In the genomic region with DNA sequence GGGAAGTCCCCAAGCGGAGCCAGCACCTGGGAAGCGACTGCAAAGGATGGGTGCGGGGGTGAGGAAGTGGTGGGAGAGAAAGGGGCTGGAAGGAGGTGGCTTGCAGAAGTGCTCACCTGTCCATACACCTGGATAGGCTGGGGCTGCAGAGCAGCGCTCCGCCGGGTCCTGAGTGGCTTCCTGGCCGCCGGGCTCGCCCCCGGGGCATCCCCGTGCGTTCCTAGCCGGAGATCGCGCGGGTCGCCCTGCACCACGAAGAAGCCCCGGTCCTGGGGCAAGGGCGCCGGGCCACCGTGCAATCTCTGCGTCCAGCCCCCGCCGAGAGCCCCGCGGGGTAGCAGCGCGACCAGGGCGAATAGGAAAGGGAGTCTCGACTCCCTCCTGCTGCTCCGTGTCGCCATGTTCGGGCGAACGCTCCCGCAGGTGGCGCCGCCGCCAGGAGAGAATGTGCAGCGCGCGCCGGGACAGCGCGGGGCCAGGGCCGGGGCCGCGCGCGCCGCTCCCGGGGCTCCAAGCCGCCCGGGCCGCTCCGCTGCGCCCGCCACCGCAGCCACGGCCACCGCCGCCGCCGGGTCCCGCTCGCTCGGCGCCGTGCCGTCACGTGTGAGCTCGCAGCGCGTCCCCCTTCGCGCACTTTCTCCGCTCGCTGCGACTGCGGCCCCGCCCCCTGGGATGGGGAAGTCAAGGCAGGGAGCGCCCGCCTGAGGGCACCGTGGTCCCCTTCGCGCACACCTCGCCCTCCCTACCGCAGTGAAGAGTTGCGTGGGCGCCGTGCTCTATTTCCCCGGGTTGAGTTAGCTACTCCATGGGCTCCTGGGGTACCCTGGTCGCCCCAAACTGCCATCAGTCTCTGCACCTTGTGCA, we compare ENCODE assay signal across 7 mouse cellular contexts. TPM values are rescaled to one million over a fixed set of nuclear protein-coding genes. Genes with fewer than 3 reads are reported as not detected.
DNase-seq lines count a peak whose midpoint lies in the region; ATAC-seq and TF ChIP-seq lines count a peak whose summit lies in the region.

A gene (minus strand): TSS at position 585 of the 864 bp plus-strand sequence.

- peaks cover 38% of the 10 kb centered on the region for H3K4me1 ChIP-seq in bone marrow macrophage, adult 2 months (ENCODE audit: control insufficient read depth, insufficient read depth, low read length)
- no peaks in the 10 kb centered on the region for H3K4me1 ChIP-seq in embryonic fibroblast, embryonic 13.5 days (ENCODE audit: control insufficient read depth, insufficient read depth, low read length)
- H3K4me1 ChIP-seq in heart, embryonic 10.5 days, result peaks cover 20% of the 10 kb centered on the region
- peaks cover 14% of the 10 kb centered on the region for H3K4me1 ChIP-seq in midbrain, postnatal 0 days (ENCODE audit: insufficient read depth, low read length)
- no peaks in the 10 kb centered on the region for H3K4me1 ChIP-seq in stomach, embryonic 15.5 days

- no peak for DNase-seq in heart, embryonic 10.5 days (ENCODE audit: low spot score)
- DNase-seq in kidney, adult 9 months, result peak; percentile 79
- peak; percentile 51 for DNase-seq in liver
- peak; percentile 65 for DNase-seq in midbrain, postnatal 0 days (ENCODE audit: low spot score)

- no peaks in the 10 kb centered on the region for H3K36me3 ChIP-seq in heart, embryonic 10.5 days
- H3K36me3 ChIP-seq in midbrain, postnatal 0 days (ENCODE audit: insufficient read depth, low read length), result no peaks in the 10 kb centered on the region
- no peaks in the 10 kb centered on the region for H3K36me3 ChIP-seq in stomach, embryonic 15.5 days

- H3K9me3 ChIP-seq in heart, embryonic 10.5 days, result no peaks in the 10 kb centered on the region
- no peaks in the 10 kb centered on the region for H3K9me3 ChIP-seq in midbrain, postnatal 0 days (ENCODE audit: low read length)
- H3K9me3 ChIP-seq in stomach, embryonic 15.5 days, result no peaks in the 10 kb centered on the region

- no peak for TF ChIP-seq POLR2A in bone marrow macrophage, adult 2 months (IDR thresholded peaks at IDR 0.05; ENCODE audit: borderline replicate concordance, low read depth, low read length)
- TF ChIP-seq POLR2A in embryonic fibroblast, embryonic 13.5 days (IDR thresholded peaks at IDR 0.05; ENCODE audit: low read depth, low read length), result no peak

- TF ChIP-seq CTCF in bone marrow macrophage, adult 2 months (IDR thresholded peaks at IDR 0.05; ENCODE audit: low read depth, low read length), result no peak
- TF ChIP-seq CTCF in embryonic fibroblast, embryonic 13.5 days (IDR thresholded peaks at IDR 0.05; ENCODE audit: borderline replicate concordance, insufficient read depth, low read length), result peak; percentile 49; the same call in 1 of the 2 replicates
- peak; percentile 64 for TF ChIP-seq CTCF in midbrain, postnatal 0 days (IDR thresholded peaks at IDR 0.05)

- H3K27me3 ChIP-seq in heart, embryonic 10.5 days (ENCODE audit: insufficient read depth, poor library complexity, severe bottlenecking), result peaks cover 28% of the 10 kb centered on the region
- 0 out of 2 replicates have a peak, but pooled peaks cover 3% of the 10 kb centered on the region for H3K27me3 ChIP-seq in midbrain, postnatal 0 days (ENCODE audit: insufficient read depth, low read length)
- H3K27me3 ChIP-seq in stomach, embryonic 15.5 days (replicated peaks), result no peaks in the 10 kb centered on the region

- 1% methylated on average over 83 of the region's 94 CpGs for WGBS in heart, embryonic 10.5 days
- under 1% methylated on average over 74 of the region's 94 CpGs for WGBS in midbrain, postnatal 0 days
- WGBS in stomach, embryonic 15.5 days, result under 1% methylated on average over 78 of the region's 94 CpGs

- peak within 1 kb of the TSS; percentile 79 for H3K4me3 ChIP-seq in bone marrow macrophage, adult 2 months (ENCODE audit: insufficient read depth, low read length)
- H3K4me3 ChIP-seq in embryonic fibroblast, embryonic 13.5 days (ENCODE audit: insufficient read depth, low read length), result peak within 1 kb of the TSS; percentile 45
- peak within 1 kb of the TSS; percentile 89 for H3K4me3 ChIP-seq in heart, embryonic 10.5 days
- H3K4me3 ChIP-seq in midbrain, postnatal 0 days (ENCODE audit: low read depth, low read length), result peak within 1 kb of the TSS; percentile 91
- H3K4me3 ChIP-seq in stomach, embryonic 15.5 days (replicated peaks), result peak within 1 kb of the TSS; percentile 68

- H3K4me2 ChIP-seq in midbrain, postnatal 0 days (ENCODE audit: low read depth, low read length, poor library complexity, severe bottlenecking), result peak within 1 kb of the TSS; percentile 76
- peak within 1 kb of the TSS; percentile 90 for H3K4me2 ChIP-seq in stomach, embryonic 15.5 days

- peak within 1 kb of the TSS; percentile 85 for H3K9ac ChIP-seq in midbrain, postnatal 0 days (replicated peaks; ENCODE audit: low read length, poor library complexity, severe bottlenecking)
- peak within 1 kb of the TSS; percentile 77 for H3K9ac ChIP-seq in stomach, embryonic 15.5 days

- peak; percentile 88 for ATAC-seq in midbrain, postnatal 0 days (ENCODE audit: low FRiP score)
- peak; percentile 70 for ATAC-seq in stomach, embryonic 15.5 days (ENCODE audit: insufficient read depth, low FRiP score, low read depth)

- H3K27ac ChIP-seq in bone marrow macrophage, adult 2 months (ENCODE audit: insufficient read depth, low read depth, low read length), result no peak within 1 kb of the TSS
- H3K27ac ChIP-seq in embryonic fibroblast, embryonic 13.5 days (ENCODE audit: insufficient read depth, low read length), result no peak within 1 kb of the TSS
- H3K27ac ChIP-seq in heart, embryonic 10.5 days, result peak within 1 kb of the TSS; percentile 90
- H3K27ac ChIP-seq in midbrain, postnatal 0 days (ENCODE audit: low read depth, low read length), result peak within 1 kb of the TSS; percentile 33
- H3K27ac ChIP-seq in stomach, embryonic 15.5 days, result peak within 1 kb of the TSS; percentile 60

RNA-seq across cellular contexts. Expression of the gene that starts here (rescaled TPM):
- 22.2 and 25.1 TPM in 2 replicates for polyA plus RNA-seq in bone marrow macrophage, adult 2 months (2012; ENCODE audit: insufficient read depth, insufficient read length, missing spikeins)
- 1.8 and 3.5 TPM in 2 replicates for polyA plus RNA-seq in embryonic fibroblast, embryonic 13.5 days (2011; ENCODE audit: insufficient read length, low read depth, missing spikeins)
- 6.8 and 12.6 TPM in 2 replicates for polyA plus RNA-seq in heart, embryonic 10.5 days (2016; fragmentation: Nextera tagmentation; extraction: Ambion mirVana)
- total RNA-seq in midbrain, postnatal 0 days (2014; rRNA removed), result 21.9 and 24.8 TPM in 2 replicates
- polyA plus RNA-seq in midbrain, postnatal 0 days (2015; fragmentation: Nextera tagmentation; extraction: Ambion mirVana), result 6.7 and 7.1 TPM in 2 replicates
- polyA plus RNA-seq in stomach, embryonic 15.5 days (2015; fragmentation: Nextera tagmentation; extraction: Ambion mirVana), result 11.4 and 12.9 TPM in 2 replicates

Comparison
In these comparisons a context has a peak if more than half of its experiments do, and no peak if none do; other contexts are left out.
1. H3K27ac ChIP-seq: peak in heart, embryonic 10.5 days (single experiment), midbrain, postnatal 0 days (single experiment) and stomach, embryonic 15.5 days (single experiment); none in bone marrow macrophage, adult 2 months (single experiment) and embryonic fibroblast, embryonic 13.5 days (single experiment).
2. Peak in every context shown above with its lines, with median percentiles within 50 percentile points of each other: H3K4me3 ChIP-seq.